Mouse (Mus musculus): ENCODE data around the gene Hist1h1c.
"Not testable (repeated sequence)": the region's sequence is repeated elsewhere in the genome, so short reads cannot be mapped to it uniquely, and the experiment has no call there.

Hist1h1c gene

GRCm38 (mm10) chr13:23738677-23739068 is at the start of gene Hist1h1c:
Gene Hist1h1c, plus strand, starts transcription at chr13:23738808.
- DNase-seq: peak; percentile 78 to 84

- DNase-seq: no peak
Measured at GRCm38 (mm10) chr13:23688956-23689355, 49.7 kb upstream of the Hist1h1c start.

GRCm38 (mm10) chr13:23689459-23689858 is 49.1 kb upstream of the Hist1h1c start:
- DNase-seq: no peak

GRCm38 (mm10) chr13:23693856-23694440 is 44.7 kb upstream of the Hist1h1c start:
- no peak for DNase-seq

GRCm38 (mm10) chr13:23694956-23695355 is 43.7 kb upstream of the Hist1h1c start:
- DNase-seq: no peak

GRCm38 (mm10) chr13:23695514-23695913 is 43.1 kb upstream of the Hist1h1c start, which contains the start of gene Hist1h1t:
Gene Hist1h1t, plus strand, starts transcription at chr13:23695814.
- no peak for DNase-seq

GRCm38 (mm10) chr13:23696061-23696474 is 42.5 kb upstream of the Hist1h1c start:
- no peak for DNase-seq

GRCm38 (mm10) chr13:23697491-23698299 is 40.9 kb upstream of the Hist1h1c start:
- DNase-seq: peak in 1 of 2 experiments; percentile 37

GRCm38 (mm10) chr13:23698300-23698693 is 40.3 kb upstream of the Hist1h1c start, which contains the start of gene Hist1h4c:
Gene Hist1h4c, minus strand, starts transcription at chr13:23698454.
- peak; percentile 97 to 98 for DNase-seq

GRCm38 (mm10) chr13:23698996-23699395 is 39.6 kb upstream of the Hist1h1c start:
- no peak for DNase-seq

GRCm38 (mm10) chr13:23699767-23700166 is 38.8 kb upstream of the Hist1h1c start:
- no peak for DNase-seq

GRCm38 (mm10) chr13:23700786-23701520 is 37.7 kb upstream of the Hist1h1c start:
- DNase-seq: peak; percentile 51 to 72

GRCm38 (mm10) chr13:23702220-23702619 is 36.4 kb upstream of the Hist1h1c start:
- DNase-seq: no peak

- DNase-seq: not testable (repeated sequence)
Measured at GRCm38 (mm10) chr13:23702801-23703200, 35.8 kb upstream of the Hist1h1c start.

- no peak for DNase-seq
Measured at GRCm38 (mm10) chr13:23705751-23706356, 32.8 kb upstream of the Hist1h1c start.

- no peak for DNase-seq
Measured at GRCm38 (mm10) chr13:23706771-23707170, 31.8 kb upstream of the Hist1h1c start.

- DNase-seq: no peak
Measured at GRCm38 (mm10) chr13:23708041-23708440, 30.6 kb upstream of the Hist1h1c start.

GRCm38 (mm10) chr13:23708654-23709053 is 30.0 kb upstream of the Hist1h1c start:
- DNase-seq: no peak

- DNase-seq: no peak
Measured at GRCm38 (mm10) chr13:23709714-23710373, 28.8 kb upstream of the Hist1h1c start.

GRCm38 (mm10) chr13:23710374-23711089 is 28.1 kb upstream of the Hist1h1c start, which contains the start of gene Hfe:
Gene Hfe, minus strand, starts transcription at chr13:23710854.
- DNase-seq: peak; percentile 23 to 24

GRCm38 (mm10) chr13:23716261-23717042 is 22.2 kb upstream of the Hist1h1c start:
- no peak for DNase-seq
